ENCODE assay signal across 18 mouse cellular contexts in genomic region chr13:28942926-28943325, GRCm38 (mm10). TPM values are rescaled to one million over a fixed set of nuclear protein-coding genes. Genes with fewer than 3 reads are reported as not detected.
DNase-seq lines count a peak whose midpoint lies in the region; ATAC-seq lines count a peak whose summit lies in the region.
"Had no signal": no experiment of that assay in that cellular context is flagged by ENCODE, and none has a peak within 500 bp of the region (broad histone marks: within the 10 kb centered on the region; RNA-seq: fewer than 3 reads in every experiment).

No protein-coding gene starts in this region.

- no peak for ATAC-seq in heart, embryonic 11.5 days (replicated peaks; ENCODE audit: insufficient number of reproducible peaks, low FRiP score, low TSS enrichment)
- peak; percentile 47 for ATAC-seq in granulocyte monocyte progenitor cell, adult 5-6 weeks (replicated peaks; ENCODE audit: poor library complexity, severe bottlenecking)
- no peak for ATAC-seq in hindbrain, embryonic 14.5 days (ENCODE audit: low FRiP score)
- ATAC-seq: forebrain, embryonic 13.5 days; hindbrain, postnatal 0 days had no signal

- no peak overlapping the region for H3K9ac ChIP-seq in heart, embryonic 11.5 days (ENCODE audit: low read depth, low read length)
- H3K9ac ChIP-seq in hindbrain, embryonic 14.5 days: no peak overlapping the region
- H3K9ac ChIP-seq: embryonic facial prominence, embryonic 13.5 days; forebrain, embryonic 13.5 days; hindbrain, embryonic 12.5 days had no signal

- no peaks in the 10 kb centered on the region for H3K9me3 ChIP-seq in heart, embryonic 11.5 days (replicated peaks; ENCODE audit: control insufficient read depth, low read length)
- no peaks in the 10 kb centered on the region for H3K9me3 ChIP-seq in hindbrain, embryonic 14.5 days (ENCODE audit: control insufficient read depth, low read length)
- H3K9me3 ChIP-seq: embryonic facial prominence, embryonic 13.5 days; forebrain, embryonic 13.5 days; heart, embryonic 13.5 days; hindbrain, embryonic 12.5 days had no signal

- H3K4me2 ChIP-seq in heart, embryonic 11.5 days: no peak overlapping the region
- no peak overlapping the region for H3K4me2 ChIP-seq in hindbrain, embryonic 14.5 days (replicated peaks)
- H3K4me2 ChIP-seq: embryonic facial prominence, embryonic 13.5 days; forebrain, embryonic 13.5 days; heart, embryonic 13.5 days; hindbrain, embryonic 12.5 days had no signal

- no peak overlapping the region for H3K27ac ChIP-seq in heart, embryonic 11.5 days (ENCODE audit: low read depth, low read length)
- H3K27ac ChIP-seq in hindbrain, embryonic 14.5 days: no peak overlapping the region
- H3K27ac ChIP-seq: embryonic facial prominence, embryonic 13.5 days had no signal

- H3K4me3 ChIP-seq in heart, embryonic 11.5 days (ENCODE audit: low read depth, low read length): no peak overlapping the region
- no peak overlapping the region for H3K4me3 ChIP-seq in hindbrain, embryonic 14.5 days (replicated peaks; ENCODE audit: low read length)
- H3K4me3 ChIP-seq: embryonic facial prominence, embryonic 13.5 days; forebrain, embryonic 13.5 days; heart, embryonic 13.5 days; hindbrain, embryonic 12.5 days had no signal

- no peaks in the 10 kb centered on the region for H3K36me3 ChIP-seq in heart, embryonic 11.5 days (ENCODE audit: control insufficient read depth, insufficient read depth, low read length)
- 0 out of 2 replicates have a peak, but pooled peaks cover under 1% of the 10 kb centered on the region for H3K36me3 ChIP-seq in hindbrain, embryonic 14.5 days (replicated peaks; ENCODE audit: control insufficient read depth, insufficient read depth)

- H3K4me1 ChIP-seq in heart, embryonic 11.5 days (ENCODE audit: control insufficient read depth, insufficient read depth, low read length): peaks cover 13% of the 10 kb centered on the region
- H3K4me1 ChIP-seq in hindbrain, embryonic 14.5 days (replicated peaks; ENCODE audit: control insufficient read depth, insufficient read depth, low read length): peaks cover 20% of the 10 kb centered on the region; the same call in 1 of the 2 replicates

- WGBS in heart, embryonic 11.5 days (ENCODE audit: insufficient replicate concordance): 70% methylated on average over 4 of the region's 4 CpGs
- WGBS in hindbrain, embryonic 14.5 days: 79% methylated on average over 4 of the region's 4 CpGs

- peak; percentile 52 for DNase-seq in heart, adult 11 months
- DNase-seq in 416B (ENCODE audit: low read depth): peak; percentile 89
- DNase-seq in naive thymus-derived CD4-positive, alpha-beta T cell, adult 2 months (ENCODE audit: low read depth): peak; percentile 21
- DNase-seq in hindbrain, embryonic 14.5 days (ENCODE audit: low spot score): no peak
- DNase-seq in urinary bladder, postnatal 10 days (ENCODE audit: low spot score): no peak
- DNase-seq: adrenal gland, adult 8-10 months; adrenal gland, postnatal 36 days; cerebellum, adult 2 months; cerebellum, postnatal 10 days; embryo, embryonic 11 days; heart, postnatal 36 days had no signal

- H3K27me3 ChIP-seq in heart, embryonic 11.5 days (ENCODE audit: control insufficient read depth, insufficient read depth, low read length): no peaks in the 10 kb centered on the region
- H3K27me3 ChIP-seq in hindbrain, embryonic 14.5 days (ENCODE audit: control insufficient read depth, insufficient read depth, low read length): no peaks in the 10 kb centered on the region
- H3K27me3 ChIP-seq: embryonic facial prominence, embryonic 13.5 days; forebrain, embryonic 13.5 days; heart, embryonic 13.5 days; hindbrain, embryonic 12.5 days had no signal

RNA-seq across cellular contexts. Expression of gene Sox4, which starts 10.6 kb away (rescaled TPM):
- polyA plus RNA-seq in heart, embryonic 11.5 days (2014; fragmentation: Nextera tagmentation; extraction: Ambion mirVana): 45.6 and 47.0 TPM in 2 replicates
- total RNA-seq in granulocyte monocyte progenitor cell, adult 5-6 weeks (2014; fragmentation: Nextera tagmentation): 25.7 and 31.6 TPM in 2 replicates
- 38.6 and 41.5 TPM in 2 replicates for total RNA-seq in granulocyte monocyte progenitor cell, adult 5-6 weeks (2017)
- 182 and 195 TPM in 2 replicates for polyA plus RNA-seq in hindbrain, embryonic 14.5 days (2014; fragmentation: Nextera tagmentation; extraction: Ambion mirVana)

Comparison
In these comparisons a context has a peak if more than half of its experiments do, and no peak if none do; other contexts are left out.
1. DNase-seq: peak in heart, adult 11 months (single experiment), 416B (single experiment) and naive thymus-derived CD4-positive, alpha-beta T cell, adult 2 months (single experiment); none in hindbrain, embryonic 14.5 days (single experiment) and urinary bladder, postnatal 10 days (single experiment).